ENCODE assay signal across 7 mouse cellular contexts in the genomic region with DNA sequence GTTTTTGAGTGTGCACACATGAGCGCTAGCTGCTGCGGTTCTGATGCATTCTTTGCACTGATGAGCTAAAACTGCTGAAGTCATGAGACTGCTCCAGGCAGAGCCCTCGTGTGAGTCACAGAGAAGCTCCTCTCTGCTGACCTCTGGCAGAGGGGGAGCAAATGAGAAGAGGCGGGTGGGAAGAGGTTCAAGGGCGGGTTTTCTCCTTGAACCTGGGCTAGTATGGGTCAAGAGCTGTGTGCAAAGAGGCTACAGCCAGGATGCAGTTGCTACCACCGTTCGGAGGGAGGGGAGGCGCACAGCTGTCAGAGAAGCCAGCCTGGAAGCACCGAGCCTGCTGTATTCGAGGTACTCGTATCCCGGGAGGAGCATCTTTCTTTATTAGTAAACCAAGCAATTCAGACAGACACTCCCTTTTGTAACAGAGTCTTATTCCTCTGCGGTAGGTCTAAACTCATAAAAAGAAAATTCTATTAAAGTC. TPM values are rescaled to one million over a fixed set of nuclear protein-coding genes. Genes with fewer than 3 reads are reported as not detected.
A peak's percentile ranks its signal among the peaks of the same experiment; 100 is the strongest.
DNase-seq lines count a peak whose midpoint lies in the region; ATAC-seq and TF ChIP-seq lines count a peak whose summit lies in the region.

A gene (plus strand): TSS at position 156 of the 481 bp plus-strand sequence.

- ATAC-seq in stomach, embryonic 16.5 days (ENCODE audit: insufficient read depth, low FRiP score) = no peak
- ATAC-seq in stomach, postnatal 0 days (ENCODE audit: low FRiP score, low TSS enrichment) = no peak

- no peak within 1 kb of the TSS for H3K9ac ChIP-seq in stomach, embryonic 16.5 days (ENCODE audit: low read length)
- H3K9ac ChIP-seq in stomach, postnatal 0 days (ENCODE audit: low read length) = no peak within 1 kb of the TSS

- no peak for TF ChIP-seq CTCF in stomach, postnatal 0 days (IDR thresholded peaks at IDR 0.05; ENCODE audit: low read depth)

- no peak within 1 kb of the TSS for H3K27ac ChIP-seq in stomach, embryonic 16.5 days (ENCODE audit: low read length)
- H3K27ac ChIP-seq in stomach, postnatal 0 days (replicated peaks) = no peak within 1 kb of the TSS

- H3K4me1 ChIP-seq in stomach, embryonic 16.5 days (ENCODE audit: control insufficient read depth, insufficient read depth, low read length) = peaks cover 3% of the 10 kb centered on the region; the same call in 1 of the 2 replicates
- no peaks in the 10 kb centered on the region for H3K4me1 ChIP-seq in stomach, postnatal 0 days (replicated peaks; ENCODE audit: control insufficient read depth, insufficient read depth)

- no peaks in the 10 kb centered on the region for H3K9me3 ChIP-seq in stomach, embryonic 16.5 days (replicated peaks; ENCODE audit: control insufficient read depth, low read length)
- H3K9me3 ChIP-seq in stomach, postnatal 0 days (ENCODE audit: control insufficient read depth, low read length) = no peaks in the 10 kb centered on the region

- 20% methylated on average over 13 of the region's 13 CpGs for WGBS in stomach, embryonic 16.5 days
- WGBS in stomach, postnatal 0 days = 27% methylated on average over 13 of the region's 13 CpGs

- TF ChIP-seq EP300 in stomach, postnatal 0 days (optimal IDR thresholded peaks at IDR 0.05) = no peak

- no peak within 1 kb of the TSS for H3K4me3 ChIP-seq in stomach, embryonic 16.5 days (replicated peaks; ENCODE audit: low read length)
- no peak within 1 kb of the TSS for H3K4me3 ChIP-seq in stomach, postnatal 0 days (ENCODE audit: low read depth, low read length)

- H3K27me3 ChIP-seq in stomach, embryonic 16.5 days (ENCODE audit: control insufficient read depth, insufficient read depth, low read length) = no peaks in the 10 kb centered on the region
- no peaks in the 10 kb centered on the region for H3K27me3 ChIP-seq in stomach, postnatal 0 days (ENCODE audit: control insufficient read depth, insufficient read depth, low read length)

- no peaks in the 10 kb centered on the region for H3K36me3 ChIP-seq in stomach, embryonic 16.5 days (ENCODE audit: control insufficient read depth, insufficient read depth, low read length)
- H3K36me3 ChIP-seq in stomach, postnatal 0 days (ENCODE audit: control insufficient read depth, insufficient read depth, low read length) = no peaks in the 10 kb centered on the region

- peak within 1 kb of the TSS; percentile 25 for H3K4me2 ChIP-seq in stomach, embryonic 16.5 days (ENCODE audit: low read depth, low read length)
- H3K4me2 ChIP-seq in stomach, postnatal 0 days (replicated peaks; ENCODE audit: low read depth) = no peak within 1 kb of the TSS

- DNase-seq in stomach, postnatal 0 days (ENCODE audit: low spot score) = no peak
- peak; percentile 59 for DNase-seq in embryo, embryonic 10 days (ENCODE audit: low spot score)
- DNase-seq in kidney, postnatal 25 days = peak; percentile 12 to 40
- DNase-seq in ovary, postnatal 36 days (ENCODE audit: low spot score) = peak; percentile 7
- no peak for DNase-seq in left cerebral cortex, adult 18-20 months (ENCODE audit: low spot score in 2 of 2)
- no peak for DNase-seq in thymus, adult 18-20 months

RNA-seq across cellular contexts. Expression of the gene that starts here (rescaled TPM):
- polyA plus RNA-seq in stomach, embryonic 16.5 days (2015; fragmentation: Nextera tagmentation; extraction: Ambion mirVana) = 0.20 and 0.27 TPM in 2 replicates
- 0.31 and 0.49 TPM in 2 replicates for polyA plus RNA-seq in stomach, postnatal 0 days (2015; fragmentation: Nextera tagmentation; extraction: Ambion mirVana)
- total RNA-seq in left cerebral cortex, adult 18-20 months (2021) = under 1 TPM; 0.42 to 0.44 TPM

Comparison
In these comparisons a context has a peak if more than half of its experiments do, and no peak if none do; other contexts are left out.
1. DNase-seq: peak in embryo, embryonic 10 days (single experiment), kidney, postnatal 25 days (2 of 2) and ovary, postnatal 36 days (single experiment); none in stomach, postnatal 0 days (single experiment), left cerebral cortex, adult 18-20 months (0 of 2) and thymus, adult 18-20 months (0 of 2).